Mouse (Mus musculus) CD4-positive helper T cell, adult 2 months (primary cell): ENCODE data around the gene Cisd1.
"Not testable (repeated sequence)": the region's sequence is repeated elsewhere in the genome, so short reads cannot be mapped to it uniquely, and the experiment has no call there.

Experiments used
- DNase-seq: peaks from one replicate; pipeline ENCODE4 v3.0.0-alpha.2; 2012; ENCODE audit warnings: low read depth, missing footprints, low spot score

Cisd1 gene

DNA sequence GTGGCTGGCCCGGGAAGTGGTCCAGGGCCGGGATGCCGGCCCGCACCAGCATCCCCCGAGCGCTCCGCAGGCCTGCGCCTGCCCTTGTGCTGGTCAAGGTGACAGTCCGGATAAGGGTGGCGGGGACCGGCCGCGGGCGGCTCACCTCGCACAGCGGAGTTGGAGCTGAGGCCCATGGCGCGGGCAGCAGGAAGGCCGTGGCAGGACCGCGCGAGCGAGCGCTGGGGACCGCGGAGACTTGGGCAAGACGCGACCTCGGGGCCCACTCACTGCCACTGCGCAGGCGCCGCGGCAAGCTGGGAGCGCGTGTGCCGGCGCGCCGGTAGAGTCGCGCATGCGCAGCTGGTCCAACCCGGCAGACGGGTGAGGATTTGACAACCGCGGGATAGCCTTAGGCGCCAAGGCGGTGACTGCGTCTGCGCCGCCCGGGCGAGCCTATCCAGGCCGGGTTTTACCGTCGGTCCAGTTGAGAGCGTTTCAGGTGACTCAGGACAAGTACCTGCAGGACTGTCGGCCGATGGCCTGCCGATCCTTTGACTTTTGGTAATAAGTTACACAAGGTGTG lies at the start of gene Cisd1:
Cisd1 (minus strand) TSS at position 376 of the 565 bp plus-strand sequence.
- DNase-seq = peak; percentile 95

DNA sequence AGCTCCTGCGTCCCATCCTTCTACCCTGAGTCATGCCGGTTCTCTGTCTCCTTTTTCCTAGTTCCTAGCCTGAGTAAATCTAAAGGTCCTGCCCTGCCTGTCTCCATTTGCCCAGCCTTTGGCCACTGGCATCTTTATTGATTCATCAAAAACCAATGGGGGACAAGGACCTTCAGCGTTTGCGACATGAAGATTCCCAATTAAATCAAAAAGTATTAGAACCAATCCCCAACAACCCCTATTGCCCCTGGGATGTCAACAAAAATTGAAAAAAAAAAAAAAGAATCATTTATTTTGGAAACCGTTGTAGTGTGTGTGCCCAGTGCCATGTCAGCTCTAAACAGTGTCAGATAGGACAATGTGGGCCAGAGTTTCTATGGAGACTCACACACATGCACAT lies 44.6 kb upstream of the Cisd1 start:
- DNase-seq = no peak

DNA sequence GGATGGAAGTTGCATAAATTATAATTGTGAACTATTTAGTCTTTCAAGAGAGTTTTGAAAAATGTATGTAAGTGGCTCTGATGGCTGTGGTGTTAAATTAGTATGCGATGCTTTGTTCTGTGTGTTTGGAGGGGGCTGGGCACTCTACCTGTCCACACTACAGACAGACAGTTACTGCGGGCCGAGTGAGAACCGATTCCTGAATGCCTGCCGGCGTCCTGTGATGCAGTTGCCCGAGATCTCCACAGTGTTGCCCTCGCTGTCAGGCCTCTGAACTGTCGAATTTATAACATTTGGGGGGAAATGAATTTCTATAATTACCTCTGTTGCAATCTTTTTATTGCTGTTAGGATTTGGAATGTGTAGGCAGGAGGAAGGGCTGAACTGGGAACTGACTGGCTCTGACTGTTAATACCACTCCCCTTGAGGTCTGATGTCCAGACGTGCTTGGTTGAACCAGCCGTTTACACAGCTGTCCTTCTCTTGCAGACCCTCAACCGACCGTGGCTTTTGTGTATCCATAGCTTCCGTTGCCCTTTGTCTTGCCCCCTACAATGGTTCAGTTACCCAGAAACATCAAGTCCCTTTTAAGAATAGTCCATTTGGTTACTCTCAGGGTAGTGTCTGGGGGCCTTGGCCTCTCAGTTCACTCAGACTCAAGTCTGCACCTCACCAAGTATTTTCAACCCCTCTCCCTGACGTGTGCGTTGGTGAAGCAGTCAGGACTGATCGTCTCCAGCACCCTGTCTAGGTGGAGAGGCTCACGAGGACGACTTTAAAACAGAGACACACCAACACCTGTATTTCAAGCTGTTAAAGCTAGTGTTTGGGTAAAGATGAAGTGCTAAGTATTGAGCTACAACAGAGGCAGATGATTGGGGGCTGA lies 39.6 kb upstream of the Cisd1 start:
- no peak for DNase-seq

DNA sequence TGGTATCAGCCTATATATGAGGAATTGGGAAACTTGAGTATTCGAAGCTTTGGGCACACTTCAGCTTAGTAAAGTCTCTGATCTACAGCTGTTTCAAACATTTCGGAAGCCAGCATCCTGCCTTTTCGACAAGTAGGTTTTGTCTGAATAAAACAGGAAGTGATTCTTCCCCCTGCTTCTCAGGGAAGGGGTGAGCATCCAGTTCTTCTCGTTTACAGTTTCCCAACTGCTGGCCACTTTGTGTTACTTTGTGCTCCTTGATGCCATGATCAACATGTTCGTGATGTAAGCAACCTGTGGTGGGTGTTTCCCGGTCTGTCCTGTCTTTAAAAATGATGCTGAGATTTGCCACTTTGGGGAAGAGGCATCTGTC lies 38.8 kb upstream of the Cisd1 start:
- not testable (repeated sequence) for DNase-seq

DNA sequence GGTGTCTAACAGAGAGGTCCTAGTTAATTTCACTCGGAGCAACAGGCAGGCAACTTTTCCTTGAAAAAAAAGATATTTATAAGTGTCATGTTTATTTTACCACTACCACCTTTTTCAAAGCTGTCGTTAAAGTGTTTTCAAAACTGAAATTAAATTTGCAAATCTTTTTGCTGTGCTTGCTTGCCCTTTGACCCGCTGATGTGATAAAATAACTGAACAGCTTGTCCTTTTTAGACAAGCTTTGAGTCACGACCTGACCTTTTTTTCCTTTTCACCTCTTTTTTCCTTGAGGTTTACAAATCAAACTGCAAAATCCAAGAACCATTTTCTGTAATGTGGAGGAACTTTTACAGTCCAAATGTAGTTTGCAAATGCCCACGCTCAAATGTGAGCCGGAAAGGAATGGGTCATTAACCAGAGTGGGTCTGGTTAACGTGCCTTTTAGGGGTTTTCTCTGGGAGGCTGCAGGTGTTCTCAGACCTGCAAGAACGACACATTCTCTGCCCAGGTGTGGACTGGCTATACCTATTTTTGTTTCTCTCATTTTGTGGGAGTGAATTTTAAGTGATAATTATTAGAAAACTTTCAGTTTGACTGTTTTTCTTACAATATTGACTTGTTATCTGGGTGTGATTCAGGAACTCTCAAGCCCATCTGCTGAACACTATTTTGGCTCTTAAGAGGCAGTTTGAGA lies 38.3 kb upstream of the Cisd1 start:
- no peak for DNase-seq

DNA sequence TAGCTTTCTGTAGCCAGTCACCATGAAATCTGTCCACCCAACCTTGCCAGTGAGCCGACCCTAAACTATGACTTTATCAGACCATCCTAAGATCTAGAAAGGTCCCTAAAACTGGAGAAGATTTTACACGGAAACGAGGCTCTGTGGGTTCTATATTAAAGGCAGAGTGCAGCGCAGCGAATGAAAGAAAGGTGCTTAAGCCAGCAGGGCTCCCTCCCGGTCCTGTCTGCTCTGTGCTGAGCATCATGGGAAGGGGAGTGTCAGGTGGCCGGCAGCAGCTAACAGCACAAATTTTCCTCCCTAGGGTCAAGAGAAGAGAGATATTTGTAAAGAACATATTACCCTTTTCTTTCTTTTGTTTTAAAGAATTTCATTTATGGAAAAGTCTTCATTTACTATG lies 37.4 kb upstream of the Cisd1 start:
- DNase-seq = no peak

DNA sequence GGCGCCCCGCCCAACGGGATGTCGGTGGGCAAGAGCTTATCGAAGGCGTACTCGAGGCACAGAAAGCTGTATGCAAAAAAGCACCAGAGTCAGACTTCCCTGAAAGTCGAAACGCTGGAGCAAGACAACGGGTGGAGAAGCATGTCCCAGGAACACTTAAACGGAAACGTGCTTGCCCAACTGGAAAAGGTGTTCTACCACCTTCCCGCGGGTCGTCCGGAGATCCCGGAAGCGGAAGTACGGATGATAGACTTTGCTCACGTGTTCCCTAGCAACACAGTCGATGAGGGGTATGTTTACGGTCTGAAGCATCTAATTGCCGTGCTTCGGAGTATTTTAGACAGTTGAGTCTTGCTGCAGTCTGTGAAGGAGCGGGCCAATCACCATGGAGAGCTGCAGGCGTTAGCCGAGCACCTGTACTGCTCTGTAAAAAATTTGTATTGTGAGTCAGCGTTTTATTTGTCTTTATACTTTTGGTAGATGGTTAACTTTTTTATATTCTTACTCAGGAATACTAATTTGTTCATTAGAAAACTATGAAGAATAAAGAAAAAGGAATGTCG lies 36.8 kb upstream of the Cisd1 start:
- no peak for DNase-seq

DNA sequence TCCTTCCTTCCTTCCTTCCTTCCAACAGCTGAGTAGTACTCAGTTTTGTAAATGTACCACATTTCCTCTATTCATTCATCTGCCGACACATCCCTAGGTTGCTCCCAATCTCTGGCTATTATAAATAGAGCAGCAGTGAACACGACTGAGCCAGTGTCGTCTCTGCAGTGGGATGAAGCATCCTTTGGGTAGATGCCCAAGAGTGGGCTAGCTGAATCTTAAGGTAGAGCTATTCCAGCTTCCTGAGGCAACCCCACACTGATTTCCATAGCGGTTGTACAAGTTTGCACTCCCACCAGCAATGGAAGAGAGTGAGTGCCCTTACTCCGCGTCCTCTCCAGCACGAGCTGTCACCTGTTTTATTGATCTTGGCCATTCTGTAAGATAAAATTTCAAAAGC lies 35.7 kb upstream of the Cisd1 start:
- DNase-seq = no peak

DNA sequence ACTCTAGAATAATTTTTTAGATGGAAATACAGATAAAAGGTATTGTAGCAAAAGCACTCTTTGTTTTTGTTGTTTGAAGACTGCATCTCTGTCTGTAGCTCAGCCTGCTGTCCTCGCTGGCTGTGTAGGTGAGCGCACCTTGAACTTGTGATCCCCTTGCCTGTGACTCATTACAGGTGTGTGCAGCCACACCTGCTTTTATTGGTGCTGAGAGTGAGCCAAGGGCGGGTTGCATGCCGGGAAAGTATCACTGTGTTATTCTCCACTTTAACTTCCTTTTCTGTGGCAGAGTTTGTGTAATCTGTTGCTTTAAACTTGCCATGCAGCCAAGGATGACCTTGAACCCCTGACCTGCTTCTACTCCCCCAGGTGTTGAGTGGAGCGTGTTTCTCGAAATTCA lies 31.3 kb upstream of the Cisd1 start:
- no peak for DNase-seq

DNA sequence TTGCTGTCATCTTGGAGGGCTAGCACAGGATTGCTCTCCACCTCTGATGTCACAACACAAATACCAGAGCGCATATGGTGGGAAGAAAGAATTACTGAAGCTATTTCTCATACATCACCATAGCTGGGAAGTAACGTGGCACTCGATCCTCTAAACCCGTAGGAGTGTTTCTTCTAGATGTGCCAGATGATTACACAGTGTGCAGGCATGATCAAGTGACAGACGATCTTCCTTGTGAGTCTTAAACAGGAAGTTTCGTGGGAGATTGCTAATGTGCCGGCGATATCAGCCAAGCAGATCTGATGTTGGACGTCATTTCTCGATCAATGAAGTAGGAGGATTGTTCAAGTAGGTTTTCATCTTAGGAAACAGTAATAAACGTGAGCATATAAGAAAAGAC lies 29.0 kb upstream of the Cisd1 start:
- DNase-seq = peak; percentile 32

DNA sequence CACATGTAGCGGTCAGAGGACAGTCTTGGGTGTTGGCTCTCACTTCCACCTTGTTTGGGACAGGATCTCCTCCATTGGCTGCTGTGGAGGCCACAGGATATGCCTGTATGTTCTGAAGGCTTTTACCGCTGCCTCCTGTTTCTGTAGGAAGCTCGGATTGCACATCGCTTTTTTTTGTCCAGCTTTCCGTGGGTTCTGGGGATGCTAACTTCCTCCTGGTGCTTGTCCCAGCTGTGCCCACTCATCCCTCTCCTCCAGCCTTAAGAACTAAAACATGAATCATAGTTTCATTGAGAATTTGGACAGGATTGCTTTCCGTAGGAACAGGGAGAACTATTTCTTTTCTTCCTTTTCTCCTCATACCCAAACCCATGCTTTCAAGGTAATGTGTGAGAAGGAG lies 27.1 kb upstream of the Cisd1 start:
- DNase-seq = no peak

DNA sequence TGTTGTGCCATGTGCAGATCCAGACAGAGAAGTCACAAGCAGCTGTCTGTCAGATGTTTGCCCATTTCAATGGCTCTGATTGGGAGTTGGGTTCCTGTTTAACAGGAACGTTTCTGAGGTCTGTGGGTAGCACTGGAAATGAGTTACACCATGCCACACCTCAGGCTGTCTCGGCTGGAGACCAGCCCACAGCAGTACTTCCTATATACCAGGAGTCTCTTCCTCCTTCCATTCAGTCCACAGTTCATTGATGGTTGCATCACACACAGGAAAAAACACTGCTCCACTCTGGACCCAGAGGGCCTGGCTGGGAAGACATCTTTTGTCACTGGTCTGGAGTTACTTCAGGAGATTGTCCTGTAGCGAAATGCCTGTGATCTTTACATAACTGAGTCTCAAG lies 24.7 kb upstream of the Cisd1 start:
- DNase-seq = no peak

DNA sequence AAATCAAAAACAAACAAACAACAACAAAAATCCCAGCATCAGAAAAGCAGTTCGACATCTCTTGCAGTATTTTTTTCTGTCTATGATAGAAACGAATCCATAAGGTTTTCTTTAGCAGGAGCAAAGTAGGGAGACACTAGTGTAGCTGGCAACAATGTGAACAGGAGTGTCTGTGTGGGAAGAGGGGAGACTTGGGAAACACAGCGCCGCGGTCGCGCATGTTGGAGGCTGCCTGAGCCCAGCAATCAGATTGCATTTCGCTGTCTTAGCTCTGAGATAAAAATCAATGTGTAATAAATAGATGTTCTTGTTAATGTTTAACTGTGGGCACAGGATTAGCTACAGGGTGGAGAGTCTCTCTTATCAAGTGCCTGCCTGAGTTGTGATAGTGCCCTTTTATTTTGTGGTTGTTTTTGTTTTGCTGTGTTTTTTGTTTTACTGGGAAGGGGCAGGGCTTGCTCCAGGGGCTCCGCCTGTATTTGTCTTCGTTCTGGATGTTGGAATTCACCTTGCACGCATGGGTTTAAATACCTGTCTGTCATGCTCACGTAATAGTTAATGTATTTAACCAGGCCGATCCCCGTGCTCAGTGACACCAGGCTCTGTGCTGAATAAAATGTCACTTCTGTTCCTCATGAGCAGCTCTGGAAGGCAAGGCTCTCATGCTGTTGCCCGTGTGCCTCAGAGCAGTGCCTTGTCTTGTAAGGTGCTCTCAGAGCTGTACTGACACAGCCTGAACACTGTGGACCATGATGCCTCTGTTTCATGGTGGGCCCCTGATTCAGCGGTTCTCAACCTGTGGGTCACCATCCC lies 23.6 kb upstream of the Cisd1 start:
- no peak for DNase-seq

DNA sequence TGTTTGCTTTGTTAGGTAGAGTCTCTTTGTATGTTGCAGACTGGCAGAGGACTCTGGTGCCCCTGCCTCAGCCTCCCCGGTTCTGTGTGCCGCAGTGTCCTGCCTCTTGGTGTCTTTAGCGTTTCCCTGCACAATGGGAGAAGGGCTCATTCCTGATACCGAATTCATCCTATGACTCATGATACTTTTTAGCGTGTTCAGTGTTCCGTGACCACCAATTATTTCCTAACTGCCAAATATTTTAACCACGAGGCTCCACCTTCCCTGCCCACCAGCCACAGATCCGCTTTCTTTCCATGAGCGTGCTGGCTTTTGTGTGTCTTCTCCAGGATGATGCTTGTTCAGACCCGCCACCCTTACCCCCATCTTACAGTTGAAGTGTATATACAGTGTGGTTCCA lies 19.1 kb upstream of the Cisd1 start:
- no peak for DNase-seq

DNA sequence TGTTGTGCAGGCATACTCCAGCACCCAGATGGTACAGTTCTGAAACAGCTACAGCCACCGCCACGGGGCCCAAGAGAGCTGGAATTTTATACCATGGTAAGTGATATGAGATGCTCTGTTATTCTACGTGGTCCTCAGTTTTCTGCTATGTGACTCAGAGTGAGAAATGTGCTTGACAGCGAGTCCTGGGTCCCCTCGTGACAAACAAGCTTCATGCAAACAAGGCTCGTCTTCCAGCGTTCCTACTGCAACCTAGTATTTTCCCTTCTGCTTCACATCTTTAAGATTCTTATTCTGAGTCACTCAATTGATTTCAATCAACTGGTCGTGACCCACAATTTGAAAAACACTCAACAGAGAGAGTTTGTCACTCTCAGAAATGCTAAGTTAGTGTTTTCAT lies 18.7 kb upstream of the Cisd1 start:
- peak; percentile 59 for DNase-seq

DNA sequence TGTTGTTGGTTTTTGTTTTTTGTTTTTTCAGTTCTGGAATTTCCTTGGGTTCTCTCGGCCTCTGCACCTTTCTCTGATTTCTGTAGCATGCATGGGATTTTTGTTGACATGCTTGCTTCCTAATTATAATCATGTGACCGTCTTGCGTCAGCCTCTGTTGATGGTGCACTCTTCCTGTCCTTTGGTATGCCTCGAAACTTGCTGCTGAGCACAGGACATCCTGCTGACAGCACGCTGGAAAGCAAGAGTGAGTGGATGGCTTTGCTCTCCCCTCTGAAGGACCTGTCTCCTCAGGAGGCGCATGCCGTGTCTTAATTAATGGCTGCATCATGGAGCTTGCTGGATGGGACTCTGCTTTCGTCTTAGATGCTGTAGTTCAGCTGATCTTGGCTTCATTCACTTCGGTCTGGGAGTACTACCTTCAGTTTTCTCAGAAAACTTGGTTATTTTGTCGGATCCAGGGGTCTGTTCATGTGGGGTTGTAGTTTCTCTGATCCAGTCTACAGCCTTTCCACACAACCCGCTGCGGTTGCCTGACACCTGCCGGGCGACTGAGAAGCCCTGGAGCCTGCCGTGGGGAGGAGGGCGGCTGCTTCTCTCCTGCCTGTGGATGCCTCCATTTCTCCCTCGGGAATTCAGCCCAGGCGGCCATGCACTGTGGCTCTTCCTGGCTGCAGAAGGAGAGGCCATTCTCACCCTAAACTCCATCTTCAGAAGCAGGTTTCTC lies 17.2 kb upstream of the Cisd1 start:
- peak; percentile 75 for DNase-seq

DNA sequence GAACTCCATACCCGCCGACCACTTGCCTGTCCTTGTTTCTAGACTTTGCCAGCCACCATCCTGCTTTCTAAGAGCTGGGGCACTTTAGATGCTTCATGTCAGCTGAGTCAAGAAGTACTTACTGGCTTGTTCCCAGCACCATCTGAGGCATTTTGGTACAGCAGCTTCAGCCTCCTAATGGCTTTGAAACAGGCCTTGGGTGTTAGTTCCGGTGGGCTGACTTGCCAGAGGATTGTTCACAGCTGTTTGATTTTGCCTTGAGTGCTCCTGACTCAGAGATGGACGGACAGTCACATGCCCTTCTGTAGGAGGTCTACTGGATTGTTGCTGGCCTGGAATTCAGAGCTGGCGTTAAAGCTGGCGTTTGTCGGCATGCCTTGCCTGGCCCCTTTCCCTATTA lies 16.3 kb upstream of the Cisd1 start:
- DNase-seq = no peak

DNA sequence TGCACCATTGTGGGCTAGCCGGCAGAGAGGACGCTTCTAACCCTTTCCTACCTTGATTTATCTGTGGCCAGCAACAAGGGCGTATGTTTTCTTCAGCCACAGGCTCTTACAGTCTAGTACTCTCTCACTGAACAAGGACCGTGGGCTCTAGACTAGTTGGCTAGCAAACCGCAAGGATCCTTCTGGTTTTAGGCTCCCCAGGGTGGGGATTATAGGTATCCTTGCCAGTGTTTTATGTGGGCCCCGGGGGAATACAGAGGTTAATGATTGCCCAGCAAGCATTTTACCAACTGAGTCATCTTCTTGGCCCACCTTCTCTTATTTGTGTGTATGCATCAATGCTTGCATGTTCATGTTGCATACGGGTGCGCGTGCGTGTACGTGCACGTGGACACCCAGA lies 10.2 kb upstream of the Cisd1 start:
- no peak for DNase-seq

DNA sequence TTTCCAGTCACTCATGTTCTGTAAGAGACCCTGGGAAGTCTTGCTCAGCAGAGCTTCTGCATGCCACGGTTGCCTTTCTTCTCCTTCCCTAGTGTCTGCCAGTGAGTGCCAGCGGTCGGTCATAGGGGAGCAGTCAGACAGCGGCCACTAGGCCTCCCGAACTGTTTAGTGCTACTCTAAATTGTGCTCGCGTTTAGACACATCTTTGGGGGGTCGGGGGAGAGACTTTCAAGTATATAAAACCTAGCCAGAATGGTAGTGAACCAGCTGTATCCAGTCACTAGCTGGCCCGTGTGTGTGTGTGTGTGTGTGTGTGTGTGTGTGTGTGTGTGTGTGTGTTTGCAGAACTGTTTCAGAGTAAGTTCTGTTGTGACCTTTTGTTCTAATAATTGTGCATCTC lies 9.1 kb upstream of the Cisd1 start:
- DNase-seq = no peak

DNA sequence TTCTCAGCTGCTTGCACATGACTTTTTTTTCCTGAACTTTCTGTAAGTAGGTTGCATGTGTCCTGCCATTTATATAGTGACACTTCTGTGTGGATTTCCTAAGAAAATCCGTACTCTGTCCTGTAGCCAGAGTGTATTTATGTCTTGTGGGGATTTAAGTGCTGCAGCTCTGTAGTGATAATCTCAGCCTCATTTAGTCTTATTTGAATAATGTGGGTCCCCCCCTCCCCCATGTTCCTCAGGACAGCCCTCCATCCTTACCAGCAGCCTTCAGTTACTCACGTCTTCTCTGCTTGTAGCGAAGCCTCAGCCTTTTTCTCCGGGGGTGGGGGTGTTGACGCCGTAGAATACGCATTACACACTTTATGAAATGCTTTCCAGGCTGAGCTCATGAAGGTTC lies 6.5 kb upstream of the Cisd1 start:
- DNase-seq = no peak

DNA sequence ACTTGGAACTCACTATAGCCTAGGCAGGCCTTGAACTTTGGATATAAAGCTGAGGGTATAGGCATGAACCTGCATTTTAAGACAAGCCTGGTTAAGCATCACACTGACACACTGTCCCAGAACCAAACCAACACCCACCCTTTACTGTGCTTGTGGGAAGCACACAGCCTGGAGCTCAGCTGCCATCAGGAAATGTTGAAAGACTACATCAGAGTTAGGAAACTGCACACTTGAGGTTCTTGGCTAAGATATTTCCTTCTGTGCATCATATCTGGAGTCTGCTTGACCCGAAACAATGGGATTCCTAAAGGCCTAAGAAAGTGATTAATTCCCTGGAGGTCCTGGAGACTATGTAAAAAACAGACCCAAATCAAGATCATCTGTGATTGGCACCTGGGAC lies 4.5 kb upstream of the Cisd1 start:
- no peak for DNase-seq
